Mouse (Mus musculus) spleen, postnatal 36 days (tissue): ENCODE data around the gene Olfr1158.
"Not testable (repeated sequence)": the region's sequence is repeated elsewhere in the genome, so short reads cannot be mapped to it uniquely, and the experiment has no call there.

ENCODE experiments used
- DNase-seq, 2 experiments: peaks; one replicate each; pipeline ENCODE4 v3.0.0; 2022; ENCODE audit warnings: low spot score in 2 of 2, mixed read lengths in 1 of 2

Gene Olfr1158

DNA sequence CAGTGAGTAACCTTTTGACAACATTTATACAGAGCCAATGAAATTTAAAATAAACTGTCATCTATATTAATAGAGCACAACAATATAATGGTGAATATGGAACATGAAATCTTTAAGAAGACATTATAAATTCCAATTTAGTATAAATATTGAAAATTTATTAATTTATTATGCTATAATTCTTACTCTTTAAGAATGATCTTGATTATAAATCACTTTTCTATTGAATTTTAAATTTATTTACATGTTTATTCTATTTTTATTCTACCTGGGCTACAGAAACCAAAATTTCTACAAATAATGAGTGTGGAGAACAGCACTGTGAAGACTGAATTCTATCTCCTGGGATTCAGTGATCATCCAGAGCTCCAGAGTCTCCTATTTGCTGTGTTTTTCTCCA is at the start of gene Olfr1158:
Olfr1158 (plus strand) TSS at position 301 of the 400 bp plus-strand sequence.
- no peak for DNase-seq

DNA sequence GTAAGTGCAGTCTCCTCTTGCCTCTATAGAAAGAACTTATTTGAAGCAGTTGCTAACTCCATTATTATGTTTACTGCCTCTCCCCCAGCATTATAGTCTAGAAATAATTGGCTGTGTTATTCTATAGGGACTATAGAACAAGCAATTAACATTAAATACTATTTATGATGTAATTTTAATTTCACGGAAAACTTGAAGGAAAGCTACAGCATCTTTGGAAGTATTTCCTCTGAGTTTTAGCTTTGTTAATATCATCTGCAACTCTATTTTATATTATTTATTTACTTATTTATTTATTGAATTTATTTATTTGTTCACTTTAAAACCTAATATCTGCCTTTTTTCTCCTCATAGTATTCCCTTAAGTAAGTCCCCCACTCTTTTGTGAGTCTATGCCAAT is 44.9 kb upstream of the Olfr1158 start, which contains the start of gene Olfr1155:
Olfr1155 (minus strand) TSS at position 101 of the 400 bp plus-strand sequence.
- no peak for DNase-seq

- DNase-seq: no peak
These were observed 36.9 kb upstream of the Olfr1158 start, which contains the start of gene Olfr1156 for GRCm38 (mm10) chr2:87953000-87953399. Gene Olfr1156, minus strand, starts transcription at chr2:87953100.

DNA sequence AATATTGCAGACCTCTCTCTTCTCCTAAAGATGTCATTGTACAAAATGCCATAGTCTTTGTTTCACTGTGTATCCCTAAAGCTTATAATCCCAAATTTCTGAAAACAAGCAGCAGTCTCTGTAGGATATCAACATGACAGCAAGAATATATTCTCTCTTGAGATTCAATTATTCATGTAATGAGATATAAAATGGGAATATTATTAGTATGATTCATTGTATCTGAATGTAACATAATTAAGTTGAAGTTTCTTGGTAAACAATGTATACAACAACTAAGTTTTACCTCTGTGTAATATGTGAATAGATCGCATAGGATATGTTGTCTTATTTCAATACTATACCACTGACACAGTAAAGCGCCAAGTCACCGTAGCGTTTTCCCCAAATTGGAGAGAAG is 21.7 kb upstream of the Olfr1158 start, which contains the start of gene Olfr1157:
Olfr1157 (minus strand) TSS at position 101 of the 400 bp plus-strand sequence.
- DNase-seq: no peak

- no peak for DNase-seq
These were observed 15.3 kb upstream of the Olfr1158 start, which contains the start of gene Olfr74 for GRCm38 (mm10) chr2:87974563-87974962. Gene Olfr74, minus strand, starts transcription at chr2:87974663.

DNA sequence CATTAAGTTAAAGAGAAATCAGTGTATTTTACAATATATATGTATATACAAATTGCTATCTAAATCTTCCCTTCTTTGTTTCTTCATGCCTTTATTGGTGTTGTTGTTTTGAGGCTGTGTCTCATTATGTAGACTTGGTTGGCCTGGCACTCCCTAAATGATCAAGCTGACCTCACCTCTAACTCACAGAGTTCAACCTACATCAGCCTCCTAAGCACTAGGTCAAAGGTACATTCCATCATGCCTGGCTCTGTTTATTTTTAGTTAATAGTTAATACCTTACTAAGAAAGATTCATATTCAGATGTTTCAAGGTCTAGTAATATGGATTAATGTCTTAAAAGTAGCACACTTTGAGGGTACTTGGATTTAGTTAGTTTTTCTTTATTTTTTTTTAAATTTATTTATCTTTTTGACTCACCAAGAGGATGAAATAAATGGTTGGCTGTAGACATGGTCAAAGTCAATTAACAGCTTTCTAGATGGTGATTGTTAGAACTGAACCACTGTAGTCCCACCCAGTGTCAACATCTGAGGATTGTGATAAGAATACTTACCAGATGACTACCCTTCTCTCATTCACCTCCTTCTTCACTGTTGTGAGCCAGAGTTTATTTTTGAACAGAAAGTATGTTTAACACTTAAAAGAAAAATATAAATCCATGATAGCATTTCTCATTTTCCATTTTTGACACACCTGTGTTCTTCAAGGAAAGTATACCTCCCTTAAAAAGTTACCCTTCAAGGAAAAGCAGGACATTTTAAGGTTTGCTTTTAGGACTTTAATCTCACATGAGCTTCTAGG is 17.8 kb downstream of the Olfr1158 start, which contains the start of gene Olfr1160:
Olfr1160 (minus strand) TSS at position 754 of the 804 bp plus-strand sequence.
- no peak for DNase-seq

DNA sequence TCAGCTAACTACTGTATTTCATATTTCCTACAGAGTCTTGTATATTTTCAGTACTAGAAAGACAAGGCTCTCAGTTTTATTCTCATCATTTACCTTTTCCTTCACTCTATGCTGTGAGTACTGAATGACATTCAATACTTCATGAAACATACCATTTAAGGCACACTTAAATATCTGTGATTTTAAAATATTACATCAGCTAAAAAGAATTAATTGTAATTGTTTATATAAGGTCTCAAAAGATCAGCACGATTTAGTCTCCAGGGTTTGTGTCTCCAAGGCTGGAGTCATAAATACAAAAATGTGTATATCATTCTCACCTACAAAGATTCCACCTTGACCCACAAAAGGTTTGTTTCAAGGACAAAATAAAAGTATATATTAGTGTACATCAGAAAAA is 32.6 kb downstream of the Olfr1158 start, which contains the start of gene Olfr1161:
Olfr1161 (plus strand) TSS at position 301 of the 400 bp plus-strand sequence.
- not testable (repeated sequence) for DNase-seq

DNA sequence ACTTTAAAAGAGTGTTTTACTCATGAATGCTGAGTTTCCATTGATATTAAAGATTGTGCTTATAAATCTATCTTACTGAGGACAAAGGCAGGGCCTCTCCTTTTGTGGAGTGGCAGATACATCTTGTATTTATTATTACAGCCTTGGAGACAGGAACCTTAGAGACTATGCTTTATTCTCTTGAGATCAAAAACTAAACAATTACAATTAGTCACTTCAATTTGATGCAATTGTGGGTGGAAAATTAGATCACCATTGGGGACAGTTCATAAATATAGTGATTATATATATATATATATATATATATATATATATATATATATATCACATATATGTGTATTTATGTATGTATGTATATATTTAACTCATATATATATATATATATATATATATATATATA is 47.7 kb downstream of the Olfr1158 start, which contains the start of gene Olfr73:
Olfr73 (minus strand) TSS at position 101 of the 400 bp plus-strand sequence.
- no peak for DNase-seq
